Mouse (Mus musculus): ENCODE results near the gene Tuft1. TPM values are rescaled to one million over a fixed set of nuclear protein-coding genes. Genes with fewer than 3 reads are reported as not detected.
"Not testable (repeated sequence)": the region's sequence is repeated elsewhere in the genome, so short reads cannot be mapped to it uniquely, and the experiment has no call there.

Gene Tuft1
- polyA plus RNA-seq (2014; fragmentation: Nextera tagmentation; extraction: Ambion mirVana) = 10.9 and 11.0 TPM in 2 replicates

- H3K4me1 ChIP-seq (replicated peaks; ENCODE audit: control insufficient read depth, insufficient read depth, low read length); DNase-seq (ENCODE audit: low spot score); H3K27me3 ChIP-seq (replicated peaks; ENCODE audit: control insufficient read depth, insufficient read depth, low read length); H3K9me3 ChIP-seq (ENCODE audit: control insufficient read depth, low read length); H3K36me3 ChIP-seq (ENCODE audit: control insufficient read depth, insufficient read depth, low read length): not testable (repeated sequence)
- Histone ChIP-seq H3K4me3 (ENCODE audit: low read depth, low read length) (peak within 1 kb of the TSS; percentile 35), H3K4me2 (ENCODE audit: low read length) (peak within 1 kb of the TSS; percentile 75), H3K27ac (ENCODE audit: low read depth) (peak within 1 kb of the TSS; percentile 54; the same call in 1 of the 2 replicates), H3K9ac (ENCODE audit: low read length) (peak within 1 kb of the TSS; percentile 35; the same call in 1 of the 2 replicates)
- ATAC-seq (replicated peaks; ENCODE audit: low FRiP score, low TSS enrichment, low read depth) = peak; percentile 93
- 0% methylated on average over 15 of the region's 33 CpGs for WGBS
These were observed at the start of gene Tuft1 for GRCm38 (mm10) chr3:94658740-94659095. Gene Tuft1, minus strand, starts transcription at chr3:94658872.

GRCm38 (mm10) chr3:94703364-94703763, 44.7 kb upstream of the Tuft1 start:
- H3K27me3 ChIP-seq (replicated peaks; ENCODE audit: control insufficient read depth, insufficient read depth, low read length); H3K4me3 ChIP-seq (ENCODE audit: low read depth, low read length); H3K9ac ChIP-seq (ENCODE audit: low read length); H3K4me1 ChIP-seq (replicated peaks; ENCODE audit: control insufficient read depth, insufficient read depth, low read length); ATAC-seq (replicated peaks; ENCODE audit: low FRiP score, low TSS enrichment, low read depth); H3K36me3 ChIP-seq (ENCODE audit: control insufficient read depth, insufficient read depth, low read length); DNase-seq (ENCODE audit: low spot score); H3K4me2 ChIP-seq (ENCODE audit: low read length); H3K9me3 ChIP-seq (ENCODE audit: control insufficient read depth, low read length); H3K27ac ChIP-seq (ENCODE audit: low read depth): not testable (repeated sequence)
- 32% methylated on average over 2 of the region's 3 CpGs for WGBS

GRCm38 (mm10) chr3:94702856-94703255, 44.2 kb upstream of the Tuft1 start:
- no peaks in the 10 kb centered on the region for H3K27me3 ChIP-seq (replicated peaks; ENCODE audit: control insufficient read depth, insufficient read depth, low read length)
- H3K9me3 ChIP-seq (ENCODE audit: control insufficient read depth, low read length) = no peaks in the 10 kb centered on the region
- H3K4me3 ChIP-seq (ENCODE audit: low read depth, low read length) = no peak overlapping the region
- no peak overlapping the region for H3K4me2 ChIP-seq (ENCODE audit: low read length)
- DNase-seq (ENCODE audit: low spot score) (no peak), ATAC-seq (replicated peaks; ENCODE audit: low FRiP score, low TSS enrichment, low read depth) (no peak)
- H3K27ac ChIP-seq (ENCODE audit: low read depth) = no peak overlapping the region
- H3K4me1 ChIP-seq (replicated peaks; ENCODE audit: control insufficient read depth, insufficient read depth, low read length) = no peaks in the 10 kb centered on the region
- no peaks in the 10 kb centered on the region for H3K36me3 ChIP-seq (ENCODE audit: control insufficient read depth, insufficient read depth, low read length)
- H3K9ac ChIP-seq (ENCODE audit: low read length) = no peak overlapping the region
- WGBS = 71% methylated on average over 3 of the region's 3 CpGs

- not testable (repeated sequence) for H3K9me3 ChIP-seq (ENCODE audit: control insufficient read depth, low read length); H3K4me3 ChIP-seq (ENCODE audit: low read depth, low read length); H3K4me1 ChIP-seq (replicated peaks; ENCODE audit: control insufficient read depth, insufficient read depth, low read length); DNase-seq (ENCODE audit: low spot score); H3K27me3 ChIP-seq (replicated peaks; ENCODE audit: control insufficient read depth, insufficient read depth, low read length); H3K4me2 ChIP-seq (ENCODE audit: low read length); H3K9ac ChIP-seq (ENCODE audit: low read length); H3K27ac ChIP-seq (ENCODE audit: low read depth); H3K36me3 ChIP-seq (ENCODE audit: control insufficient read depth, insufficient read depth, low read length); ATAC-seq (replicated peaks; ENCODE audit: low FRiP score, low TSS enrichment, low read depth)
- 74% methylated on average over 4 of the region's 7 CpGs for WGBS
These were observed 43.6 kb upstream of the Tuft1 start for GRCm38 (mm10) chr3:94702163-94702810.

GRCm38 (mm10) chr3:94696257-94696656, 37.6 kb upstream of the Tuft1 start:
- 84% methylated on average over 4 of the region's 4 CpGs for WGBS
- not testable (repeated sequence) for H3K4me3 ChIP-seq (ENCODE audit: low read depth, low read length); ATAC-seq (replicated peaks; ENCODE audit: low FRiP score, low TSS enrichment, low read depth); H3K9ac ChIP-seq (ENCODE audit: low read length); H3K4me2 ChIP-seq (ENCODE audit: low read length); H3K9me3 ChIP-seq (ENCODE audit: control insufficient read depth, low read length); H3K36me3 ChIP-seq (ENCODE audit: control insufficient read depth, insufficient read depth, low read length); H3K4me1 ChIP-seq (replicated peaks; ENCODE audit: control insufficient read depth, insufficient read depth, low read length); DNase-seq (ENCODE audit: low spot score); H3K27me3 ChIP-seq (replicated peaks; ENCODE audit: control insufficient read depth, insufficient read depth, low read length); H3K27ac ChIP-seq (ENCODE audit: low read depth)

GRCm38 (mm10) chr3:94695591-94695990, 36.9 kb upstream of the Tuft1 start:
- 82% methylated on average over 6 of the region's 6 CpGs for WGBS
- not testable (repeated sequence) for DNase-seq (ENCODE audit: low spot score); ATAC-seq (replicated peaks; ENCODE audit: low FRiP score, low TSS enrichment, low read depth); H3K9me3 ChIP-seq (ENCODE audit: control insufficient read depth, low read length); H3K27me3 ChIP-seq (replicated peaks; ENCODE audit: control insufficient read depth, insufficient read depth, low read length); H3K4me2 ChIP-seq (ENCODE audit: low read length); H3K9ac ChIP-seq (ENCODE audit: low read length); H3K4me3 ChIP-seq (ENCODE audit: low read depth, low read length); H3K4me1 ChIP-seq (replicated peaks; ENCODE audit: control insufficient read depth, insufficient read depth, low read length); H3K36me3 ChIP-seq (ENCODE audit: control insufficient read depth, insufficient read depth, low read length); H3K27ac ChIP-seq (ENCODE audit: low read depth)

- not testable (repeated sequence) for H3K9me3 ChIP-seq (ENCODE audit: control insufficient read depth, low read length); H3K4me2 ChIP-seq (ENCODE audit: low read length); H3K4me3 ChIP-seq (ENCODE audit: low read depth, low read length); H3K27ac ChIP-seq (ENCODE audit: low read depth); H3K9ac ChIP-seq (ENCODE audit: low read length); H3K36me3 ChIP-seq (ENCODE audit: control insufficient read depth, insufficient read depth, low read length); DNase-seq (ENCODE audit: low spot score); H3K27me3 ChIP-seq (replicated peaks; ENCODE audit: control insufficient read depth, insufficient read depth, low read length); ATAC-seq (replicated peaks; ENCODE audit: low FRiP score, low TSS enrichment, low read depth); H3K4me1 ChIP-seq (replicated peaks; ENCODE audit: control insufficient read depth, insufficient read depth, low read length)
- 40% methylated on average over 5 of the region's 8 CpGs for WGBS
These were observed 35.2 kb upstream of the Tuft1 start for GRCm38 (mm10) chr3:94693874-94694273.

- H3K9ac ChIP-seq (ENCODE audit: low read length) = no peak within 1 kb of the TSS
- H3K9me3 ChIP-seq (ENCODE audit: control insufficient read depth, low read length) = no peaks in the 10 kb centered on the region
- H3K27ac ChIP-seq (ENCODE audit: low read depth) = no peak within 1 kb of the TSS
- no peak within 1 kb of the TSS for H3K4me3 ChIP-seq (ENCODE audit: low read depth, low read length)
- peak; percentile 58; the same call in 1 of the 2 replicates for ATAC-seq (replicated peaks; ENCODE audit: low FRiP score, low TSS enrichment, low read depth)
- DNase-seq (ENCODE audit: low spot score) = peak; percentile 63
- 24% methylated on average over 5 of the region's 5 CpGs for WGBS
- no peaks in the 10 kb centered on the region for H3K27me3 ChIP-seq (replicated peaks; ENCODE audit: control insufficient read depth, insufficient read depth, low read length)
- no peak within 1 kb of the TSS for H3K4me2 ChIP-seq (ENCODE audit: low read length)
- peaks cover 6% of the 10 kb centered on the region; the same call in 1 of the 2 replicates for H3K4me1 ChIP-seq (replicated peaks; ENCODE audit: control insufficient read depth, insufficient read depth, low read length)
- H3K36me3 ChIP-seq (ENCODE audit: control insufficient read depth, insufficient read depth, low read length) = no peaks in the 10 kb centered on the region
These were observed 34.7 kb upstream of the Tuft1 start, which contains the start of gene Selenbp2 for GRCm38 (mm10) chr3:94693329-94693825. Gene Selenbp2, plus strand, starts transcription at chr3:94693556.

GRCm38 (mm10) chr3:94691694-94692093, 33.0 kb upstream of the Tuft1 start:
- H3K27me3 ChIP-seq (replicated peaks; ENCODE audit: control insufficient read depth, insufficient read depth, low read length); H3K4me3 ChIP-seq (ENCODE audit: low read depth, low read length); H3K4me2 ChIP-seq (ENCODE audit: low read length); H3K36me3 ChIP-seq (ENCODE audit: control insufficient read depth, insufficient read depth, low read length); DNase-seq (ENCODE audit: low spot score); ATAC-seq (replicated peaks; ENCODE audit: low FRiP score, low TSS enrichment, low read depth); H3K27ac ChIP-seq (ENCODE audit: low read depth); H3K9ac ChIP-seq (ENCODE audit: low read length); H3K4me1 ChIP-seq (replicated peaks; ENCODE audit: control insufficient read depth, insufficient read depth, low read length); H3K9me3 ChIP-seq (ENCODE audit: control insufficient read depth, low read length): not testable (repeated sequence)
- WGBS = 87% methylated on average over 4 of the region's 4 CpGs
